Mouse (Mus musculus): Measurements from ENCODE around the gene Hnf1b.
A peak's percentile ranks its signal among the peaks of the same experiment; 100 is the strongest.

Gene Hnf1b

GRCm38 (mm10) chr11:83897569-83897968 is 47.7 kb downstream of the Hnf1b start:
- DNase-seq = no peak

- DNase-seq = no peak
These were observed 52.9 kb downstream of the Hnf1b start for GRCm38 (mm10) chr11:83902812-83903211.

- no peak for DNase-seq
These were observed 55.9 kb downstream of the Hnf1b start for GRCm38 (mm10) chr11:83905756-83906155.

GRCm38 (mm10) chr11:83908376-83908775 is 58.5 kb downstream of the Hnf1b start:
- no peak for DNase-seq

DNA sequence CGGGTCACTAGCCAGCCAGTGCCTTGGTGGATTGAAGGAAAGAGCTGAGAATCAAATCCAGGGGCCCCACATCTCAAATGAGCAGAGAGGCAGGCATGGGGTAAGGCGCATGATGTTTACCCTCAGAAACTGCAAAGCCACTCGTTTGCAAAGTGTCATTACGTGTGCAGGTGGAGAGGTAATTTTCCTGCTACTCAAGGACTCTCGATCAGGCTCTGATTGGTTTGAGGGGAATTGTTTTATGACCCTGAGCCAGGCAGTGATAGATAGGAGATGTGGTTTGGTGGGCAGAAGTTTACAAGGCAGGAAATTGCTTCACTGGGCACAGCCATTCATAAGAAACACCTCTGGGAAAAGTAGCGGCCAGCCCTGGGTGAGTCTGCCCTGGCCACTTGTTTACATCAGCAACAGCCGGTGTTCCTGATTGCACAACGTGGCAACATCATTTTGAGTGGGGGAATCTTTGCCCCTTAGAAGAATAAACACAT is 64.0 kb downstream of the Hnf1b start:
- peak; percentile 31 for DNase-seq

DNA sequence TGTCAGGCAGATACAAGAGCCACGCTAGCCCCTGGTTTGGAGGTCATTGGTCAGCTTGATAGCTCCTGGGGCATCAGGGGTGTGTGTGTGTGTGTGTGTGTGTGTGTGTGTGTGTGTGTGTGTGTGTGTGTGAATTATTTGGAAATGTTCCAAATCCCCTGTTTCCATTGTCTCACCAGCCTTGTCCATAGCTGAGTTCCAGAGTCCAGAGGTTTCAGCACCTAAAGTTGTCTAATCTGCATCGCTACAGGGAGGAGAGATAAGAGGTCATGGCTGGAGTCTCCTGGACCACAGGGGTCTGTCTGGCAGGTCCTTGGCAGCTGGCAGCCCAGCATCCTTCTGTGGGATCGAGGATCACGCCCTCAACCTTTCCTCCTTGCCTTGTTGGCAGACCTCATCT is 64.6 kb downstream of the Hnf1b start:
- DNase-seq = no peak

DNA sequence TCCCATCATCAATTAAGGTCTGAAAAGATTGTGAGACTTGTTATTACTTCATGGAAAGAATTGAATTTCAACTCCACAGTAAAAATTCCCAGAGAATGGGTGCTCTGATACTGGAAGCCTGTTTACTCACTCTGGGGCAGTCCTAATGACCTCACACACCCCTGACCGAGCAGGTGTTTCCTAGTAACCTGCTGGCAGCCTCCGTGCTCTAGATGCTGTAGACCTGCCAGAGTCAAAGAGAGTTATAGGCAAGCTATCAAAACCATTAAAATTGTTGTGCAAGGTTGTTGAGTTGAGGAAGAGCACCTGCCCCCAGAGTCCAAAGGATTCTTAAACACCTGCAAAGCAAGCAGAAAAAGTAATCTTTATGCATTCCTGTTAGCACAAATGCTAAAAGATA is 72.7 kb downstream of the Hnf1b start:
- DNase-seq = peak; percentile 44

- peak; percentile 54 for DNase-seq
These were observed 77.2 kb downstream of the Hnf1b start for GRCm38 (mm10) chr11:83927097-83927496.

DNA sequence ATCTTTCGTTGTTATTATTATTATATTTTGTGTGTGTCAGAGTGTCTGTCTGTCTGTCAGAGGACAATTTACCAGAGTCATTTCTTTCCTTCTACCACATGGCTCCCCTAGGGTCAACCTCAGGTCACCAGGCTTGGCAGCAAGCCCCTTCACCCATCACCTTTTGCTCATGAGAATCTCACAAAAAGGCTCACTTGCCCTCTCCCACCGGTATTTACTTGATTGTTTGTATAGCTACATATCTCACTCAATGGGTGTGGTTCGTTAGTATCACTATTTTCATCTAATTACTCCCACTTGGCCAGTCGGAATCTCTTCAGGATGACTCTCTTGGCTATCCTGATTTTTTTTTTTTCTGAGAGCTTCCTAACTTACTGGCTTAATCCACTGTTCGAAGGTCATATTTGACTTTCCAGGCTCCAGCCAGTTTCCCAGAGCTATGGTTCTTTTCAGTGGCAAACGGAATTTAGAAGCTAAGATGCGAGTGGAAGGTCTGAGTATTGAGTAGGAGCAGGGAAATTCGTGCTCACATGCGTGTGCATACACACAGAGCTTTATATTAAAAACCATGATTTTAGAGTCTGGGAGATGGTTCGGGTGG is 82.7 kb downstream of the Hnf1b start:
- DNase-seq = no peak

DNA sequence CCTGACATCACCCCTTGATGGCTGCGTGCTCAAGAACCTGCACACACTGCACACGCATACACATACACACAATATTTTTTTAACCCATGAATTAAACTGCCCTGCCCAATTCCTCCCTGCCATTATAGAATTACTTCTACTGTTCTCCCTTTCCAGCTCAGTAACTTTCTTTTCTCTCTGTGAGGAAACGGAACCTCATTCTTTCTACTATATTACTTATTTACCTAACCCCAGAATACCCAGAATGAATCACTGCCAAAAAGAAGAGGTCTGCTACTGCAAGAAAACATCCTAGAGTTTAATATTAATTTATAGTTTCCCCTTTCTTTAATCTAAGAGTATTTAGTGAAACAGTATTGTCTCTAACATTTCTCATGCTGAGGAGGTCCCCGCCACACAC is 83.5 kb downstream of the Hnf1b start:
- no peak for DNase-seq

- DNase-seq = peak; percentile 90
These were observed 86.3 kb downstream of the Hnf1b start for GRCm38 (mm10) chr11:83935986-83936665.

GRCm38 (mm10) chr11:83938556-83938955 is 88.7 kb downstream of the Hnf1b start:
- no peak for DNase-seq

- DNase-seq = peak; percentile 94
These were observed 92.3 kb downstream of the Hnf1b start, which contains the start of gene Ddx52 for GRCm38 (mm10) chr11:83941950-83942840. TSS of gene Ddx52 (plus strand) at chr11:83942062.
